Mouse (Mus musculus) retina, postnatal 7 days (tissue): ENCODE measurements around the gene Wdr66.

ENCODE experiments used
- DNase-seq: peaks from one replicate; pipeline ENCODE4 v3.0.0-alpha.2; 2012; ENCODE audit warnings: low read depth, low spot score

Wdr66 gene

GRCm38 (mm10) chr5:123357253-123357652 lies 105.4 kb downstream of the Wdr66 start:
- no peak for DNase-seq

DNA sequence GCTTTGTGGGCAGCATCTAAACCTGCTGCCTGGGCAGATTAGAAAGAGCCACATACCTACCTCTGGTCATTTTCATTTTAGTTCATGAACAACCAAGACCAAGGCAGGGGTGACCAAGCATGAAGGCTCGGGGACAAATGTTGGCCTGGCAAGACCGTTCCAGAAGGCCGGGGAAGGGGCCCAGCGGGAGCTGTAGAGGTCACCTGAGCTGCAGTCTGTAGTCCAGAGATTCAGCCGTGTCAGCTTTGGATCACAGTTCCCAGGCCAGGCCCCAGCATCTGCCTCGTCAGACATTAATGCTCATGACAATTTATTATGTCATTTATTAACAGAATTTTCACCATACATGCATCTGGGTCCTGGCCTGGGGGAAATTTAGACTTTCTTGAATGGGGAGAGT lies 107.5 kb downstream of the Wdr66 start:
- DNase-seq = no peak

GRCm38 (mm10) chr5:123362911-123363310 lies 111.0 kb downstream of the Wdr66 start:
- no peak for DNase-seq

GRCm38 (mm10) chr5:123364302-123364971 lies 112.5 kb downstream of the Wdr66 start:
- no peak for DNase-seq

- no peak for DNase-seq
These were observed 117.1 kb downstream of the Wdr66 start for GRCm38 (mm10) chr5:123368869-123369488.

DNA sequence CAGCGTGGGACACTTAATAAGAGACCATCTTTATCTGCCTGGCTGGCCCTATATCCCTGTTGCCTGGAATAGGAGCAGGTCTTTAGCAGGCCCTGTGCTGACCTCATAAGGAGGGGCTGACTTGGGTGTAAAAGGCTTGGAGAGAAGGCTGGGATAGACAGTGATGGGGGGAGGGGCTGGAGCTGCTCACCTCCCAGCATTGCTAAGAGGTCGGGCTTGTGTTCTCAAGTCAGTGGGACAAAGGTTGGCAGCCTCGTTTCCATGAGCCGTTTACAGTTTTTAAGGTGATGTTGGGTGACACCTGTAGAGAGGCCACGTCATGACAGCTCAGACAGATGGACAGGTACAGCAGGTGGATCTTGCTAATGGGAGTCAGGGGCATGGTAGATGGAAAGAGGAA lies 118.1 kb downstream of the Wdr66 start:
- DNase-seq = no peak

DNA sequence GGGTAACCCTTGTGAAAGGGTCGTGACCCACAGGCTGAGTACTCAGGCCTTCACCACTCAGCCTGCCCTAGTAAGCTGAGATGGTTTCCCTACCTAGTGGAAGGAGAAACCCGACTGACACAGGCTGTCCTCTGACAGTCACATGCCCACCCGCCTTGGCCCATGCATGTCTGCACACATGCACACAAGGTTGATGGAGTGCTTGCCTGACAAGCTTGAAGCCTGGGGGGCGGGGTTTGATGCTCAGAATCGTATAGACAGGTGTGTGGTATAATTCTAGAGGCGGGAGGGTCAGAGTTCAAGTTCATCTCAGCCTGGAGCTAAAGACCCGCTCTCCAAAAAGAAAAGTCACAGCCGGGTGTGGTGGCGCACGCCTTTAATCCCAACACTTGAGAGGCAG lies 123.4 kb downstream of the Wdr66 start:
- no peak for DNase-seq

DNA sequence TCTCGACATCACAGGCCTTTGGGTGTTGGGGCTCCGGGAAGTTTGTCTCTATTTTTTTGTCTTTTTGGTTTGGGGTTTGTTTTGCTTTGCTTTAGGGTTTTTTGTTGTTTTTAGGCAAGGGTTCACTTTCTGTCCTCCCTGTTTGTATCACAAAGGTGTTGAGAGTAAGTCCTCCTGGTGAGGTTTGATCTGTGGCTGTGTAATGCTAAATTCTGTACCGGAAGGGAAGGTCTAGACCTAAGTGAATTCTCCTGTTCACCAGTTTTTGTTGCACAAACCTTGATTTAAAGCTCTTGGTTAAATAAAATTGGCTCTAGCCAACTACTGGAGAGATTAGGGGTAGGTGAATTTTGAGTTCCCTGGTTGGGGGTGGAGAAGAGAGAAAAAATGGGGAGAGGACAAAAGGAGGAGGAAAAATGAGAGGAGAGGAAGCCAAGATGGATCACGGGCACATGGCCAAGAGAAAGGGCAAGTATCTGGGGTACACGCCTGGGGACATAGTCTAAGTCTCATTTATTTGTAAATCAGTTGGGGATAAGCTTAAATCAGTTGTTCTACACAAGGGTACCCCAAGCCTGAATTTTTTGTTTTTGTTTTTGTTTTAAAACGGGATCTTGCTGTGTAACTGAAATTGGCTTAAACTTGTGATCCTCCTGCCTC lies 124.0 kb downstream of the Wdr66 start:
- no peak for DNase-seq

- DNase-seq = no peak
These were observed 124.7 kb downstream of the Wdr66 start for GRCm38 (mm10) chr5:123376569-123376968.
